Mouse (Mus musculus) limb, embryonic 15.5 days (tissue): Measurements from ENCODE around the gene Gm10309. TPM values are rescaled to one million over a fixed set of nuclear protein-coding genes. Genes with fewer than 3 reads are reported as not detected.
"Not testable (repeated sequence)": the region's sequence is repeated elsewhere in the genome, so short reads cannot be mapped to it uniquely, and the experiment has no call there.

Experiments
- ATAC-seq: fragments of 200-750 bp; cut with Nextera tagmentation; 2 replicates; pipeline ENCODE4 v1.8.0; 2017; ENCODE audit warnings: low read depth, moderate TSS enrichment; ENCODE audit not compliant: insufficient number of reproducible peaks, low FRiP score, low TSS enrichment
- H3K27ac ChIP-seq: fragments of 300-500 bp; sonication (generic); 2 replicates; pipeline ENCODE4 v1.5.1; 2015; ENCODE audit warnings: moderate library complexity, mild to moderate bottlenecking, inconsistent platforms
- H3K27me3 ChIP-seq: fragments of 300-500 bp; sonication (generic); 2 replicates; pipeline ENCODE4 v1.6.1; 2015; ENCODE audit warnings: inconsistent platforms
- H3K36me3 ChIP-seq: fragments of 300-500 bp; sonication (generic); 2 replicates; pipeline ENCODE4 v1.6.1; 2015; ENCODE audit warnings: inconsistent platforms
- H3K4me1 ChIP-seq: fragments of 300-500 bp; sonication (generic); 2 replicates; pipeline ENCODE4 v1.6.1; 2015; ENCODE audit warnings: inconsistent platforms
- H3K4me2 ChIP-seq: fragments of 300-500 bp; sonication (generic); 2 replicates; pipeline ENCODE4 v1.6.1; 2015; ENCODE audit warnings: mild to moderate bottlenecking, inconsistent platforms
- H3K4me3 ChIP-seq: fragments of 300-500 bp; sonication (generic); 2 replicates; pipeline ENCODE4 v1.5.1; 2015; ENCODE audit warnings: mild to moderate bottlenecking, inconsistent platforms
- H3K9ac ChIP-seq: fragments of 300-500 bp; sonication (generic); 2 replicates; pipeline ENCODE4 v1.6.1; 2015; ENCODE audit warnings: inconsistent platforms
- H3K9me3 ChIP-seq: fragments of 300-500 bp; sonication (generic); 2 replicates; pipeline ENCODE4 v1.6.1; 2016; ENCODE audit warnings: inconsistent platforms
- WGBS: fragments of 180-500 bp; shearing (Covaris S2); methylation state at CpG from one replicate; pipeline ENCODE4 v1.1.7; 2015; 5-methylcytosine and 5-hydroxymethylcytosine counted together
- polyA plus RNA-seq: library from polyadenylated mRNA; unstranded; fragments of >200 nt; fragmentation: Nextera tagmentation; extraction: Ambion mirVana; gene quantifications from 2 replicates; pipeline ENCODE4 v1.2.1, GENCODE M21; 2015

Gene Gm10309
- polyA plus RNA-seq, 1 experiment from 2014 or later: 0.47 TPM

- no peaks in the 10 kb centered on the region for H3K9me3 ChIP-seq
- no peak overlapping the region for H3K4me2 ChIP-seq
- H3K9ac ChIP-seq: no peak overlapping the region
- WGBS: 88% methylated on average over 10 of the region's 10 CpGs
- H3K27me3 ChIP-seq: no peaks in the 10 kb centered on the region
- H3K27ac ChIP-seq: no peak overlapping the region
- no peak overlapping the region for H3K4me3 ChIP-seq
- peaks cover 8% of the 10 kb centered on the region; the same call in 1 of the 2 replicates for H3K36me3 ChIP-seq
- no peak for ATAC-seq
- peaks cover 8% of the 10 kb centered on the region; the same call in 1 of the 2 replicates for H3K4me1 ChIP-seq
These were observed 15.2 kb downstream of the Gm10309 start for GRCm38 (mm10) chr17:86489827-86490226.

GRCm38 (mm10) chr17:86487450-86487849 is 17.6 kb downstream of the Gm10309 start:
- WGBS: 74% methylated on average over 3 of the region's 3 CpGs
- ATAC-seq: no peak
- no peak overlapping the region for H3K4me3 ChIP-seq

GRCm38 (mm10) chr17:86486657-86487056 is 18.4 kb downstream of the Gm10309 start:
- WGBS: 81% methylated on average over 5 of the region's 5 CpGs
- Histone ChIP-seq H3K9ac (no peak overlapping the region), H3K4me1 (0 out of 2 replicates have a peak, but pooled peaks cover 2% of the 10 kb centered on the region), H3K36me3 (peaks cover 3% of the 10 kb centered on the region), H3K4me2 (no peak overlapping the region), H3K27me3 (no peaks in the 10 kb centered on the region), H3K4me3 (no peak overlapping the region), H3K9me3 (no peaks in the 10 kb centered on the region), H3K27ac (no peak overlapping the region)
- no peak for ATAC-seq

More at GRCm38 (mm10) chr17:86487450-86487849, 17.6 kb downstream of the Gm10309 start:
- H3K4me1 ChIP-seq: 0 out of 2 replicates have a peak, but pooled peaks cover 2% of the 10 kb centered on the region
- H3K36me3 ChIP-seq: peaks cover 8% of the 10 kb centered on the region; the same call in 1 of the 2 replicates
- no peak overlapping the region for H3K9ac ChIP-seq
- H3K4me2 ChIP-seq: no peak overlapping the region
- no peaks in the 10 kb centered on the region for H3K9me3 ChIP-seq
- no peaks in the 10 kb centered on the region for H3K27me3 ChIP-seq
- no peak overlapping the region for H3K27ac ChIP-seq

GRCm38 (mm10) chr17:86484087-86484737 is 20.8 kb downstream of the Gm10309 start:
- H3K9me3 ChIP-seq: no peaks in the 10 kb centered on the region
- 8% methylated on average over 3 of the region's 3 CpGs for WGBS
- H3K4me3 ChIP-seq: no peak overlapping the region
- peaks cover 2% of the 10 kb centered on the region; the same call in 1 of the 2 replicates for H3K36me3 ChIP-seq
- H3K9ac ChIP-seq: no peak overlapping the region
- H3K27me3 ChIP-seq: no peaks in the 10 kb centered on the region
- H3K4me2 ChIP-seq: no peak overlapping the region
- H3K4me1 ChIP-seq: 0 out of 2 replicates have a peak, but pooled peaks cover 2% of the 10 kb centered on the region
- H3K27ac ChIP-seq: no peak overlapping the region
- ATAC-seq: no peak

GRCm38 (mm10) chr17:86482675-86483074 is 22.4 kb downstream of the Gm10309 start:
- no peak overlapping the region for H3K9ac ChIP-seq
- 84% methylated on average over 10 of the region's 10 CpGs for WGBS
- no peak for ATAC-seq

GRCm38 (mm10) chr17:86479406-86479805 is 25.6 kb downstream of the Gm10309 start:
- Histone ChIP-seq H3K4me1 (0 out of 2 replicates have a peak, but pooled peaks cover under 1% of the 10 kb centered on the region), H3K27ac (no peak overlapping the region), H3K9ac (no peak overlapping the region), H3K9me3 (no peaks in the 10 kb centered on the region), H3K4me3 (no peak overlapping the region), H3K36me3 (peaks cover 2% of the 10 kb centered on the region; the same call in 1 of the 2 replicates), H3K4me2 (no peak overlapping the region), H3K27me3 (no peaks in the 10 kb centered on the region)
- whole genome bisulfite sequencing: 70% methylated on average over 10 of the region's 10 CpGs
- ATAC-seq: no peak

More at GRCm38 (mm10) chr17:86482675-86483074, 22.4 kb downstream of the Gm10309 start:
- Histone ChIP-seq H3K36me3 (peaks cover 2% of the 10 kb centered on the region; the same call in 1 of the 2 replicates), H3K4me1 (0 out of 2 replicates have a peak, but pooled peaks cover 2% of the 10 kb centered on the region), H3K4me3 (no peak overlapping the region), H3K27me3 (no peaks in the 10 kb centered on the region), H3K27ac (no peak overlapping the region), H3K4me2 (no peak overlapping the region), H3K9me3 (no peaks in the 10 kb centered on the region)

- H3K36me3 ChIP-seq, H3K9me3 ChIP-seq, H3K27me3 ChIP-seq, H3K4me3 ChIP-seq, H3K27ac ChIP-seq, H3K4me1 ChIP-seq, ATAC-seq, H3K9ac ChIP-seq, H3K4me2 ChIP-seq: not testable (repeated sequence)
These were observed 27.6 kb downstream of the Gm10309 start for GRCm38 (mm10) chr17:86477401-86477800.

- Histone ChIP-seq H3K4me2 (no peak overlapping the region), H3K36me3 (no peaks in the 10 kb centered on the region; the same call in 1 of the 2 replicates), H3K9ac (no peak overlapping the region), H3K4me3 (no peak overlapping the region), H3K27ac (no peak overlapping the region), H3K4me1 (no peaks in the 10 kb centered on the region), H3K27me3 (no peaks in the 10 kb centered on the region), H3K9me3 (no peaks in the 10 kb centered on the region)
- 86% methylated on average over 10 of the region's 10 CpGs for WGBS
- no peak for ATAC-seq
These were observed 28.4 kb downstream of the Gm10309 start for GRCm38 (mm10) chr17:86476674-86477073.

- Histone ChIP-seq H3K4me1 (peaks cover 12% of the 10 kb centered on the region), H3K9me3 (no peaks in the 10 kb centered on the region), H3K9ac (no peak overlapping the region), H3K27me3 (no peaks in the 10 kb centered on the region), H3K27ac (no peak overlapping the region), H3K4me2 (no peak overlapping the region), H3K36me3 (no peaks in the 10 kb centered on the region; the same call in 1 of the 2 replicates), H3K4me3 (no peak overlapping the region)
- ATAC-seq: no peak
- 40% methylated on average over 5 of the region's 5 CpGs for WGBS
These were observed 33.3 kb downstream of the Gm10309 start for GRCm38 (mm10) chr17:86471684-86472083.

GRCm38 (mm10) chr17:86470160-86470559 is 34.9 kb downstream of the Gm10309 start:
- 85% methylated on average over 5 of the region's 5 CpGs for whole genome bisulfite sequencing

GRCm38 (mm10) chr17:86467967-86468366 is 37.1 kb downstream of the Gm10309 start:
- Histone ChIP-seq H3K9ac (no peak overlapping the region), H3K4me2 (no peak overlapping the region), H3K4me3 (no peak overlapping the region), H3K27me3 (no peaks in the 10 kb centered on the region), H3K9me3 (no peaks in the 10 kb centered on the region), H3K27ac (no peak overlapping the region), H3K4me1 (peaks cover 18% of the 10 kb centered on the region), H3K36me3 (no peaks in the 10 kb centered on the region)
- WGBS: 82% methylated on average over 5 of the region's 5 CpGs
- no peak for ATAC-seq

More at GRCm38 (mm10) chr17:86470160-86470559, 34.9 kb downstream of the Gm10309 start:
- no peak for ATAC-seq
- H3K9ac ChIP-seq: no peak overlapping the region
- no peaks in the 10 kb centered on the region for H3K36me3 ChIP-seq
- no peak overlapping the region for H3K27ac ChIP-seq
- peaks cover 12% of the 10 kb centered on the region for H3K4me1 ChIP-seq
- H3K27me3 ChIP-seq: no peaks in the 10 kb centered on the region
- no peak overlapping the region for H3K4me3 ChIP-seq
- no peak overlapping the region for H3K4me2 ChIP-seq
- no peaks in the 10 kb centered on the region for H3K9me3 ChIP-seq

GRCm38 (mm10) chr17:86467291-86467898 is 37.6 kb downstream of the Gm10309 start:
- H3K4me1 ChIP-seq: peaks cover 18% of the 10 kb centered on the region
- H3K27me3 ChIP-seq: no peaks in the 10 kb centered on the region
- H3K9ac ChIP-seq: no peak overlapping the region
- H3K4me2 ChIP-seq: no peak overlapping the region
- no peak for ATAC-seq
- no peak overlapping the region for H3K27ac ChIP-seq
- 64% methylated on average over 10 of the region's 10 CpGs for WGBS
- no peaks in the 10 kb centered on the region for H3K36me3 ChIP-seq
- H3K4me3 ChIP-seq: no peak overlapping the region
- no peaks in the 10 kb centered on the region for H3K9me3 ChIP-seq
